Mouse (Mus musculus) stomach, embryonic 14.5 days (tissue): ENCODE results near the gene Psap. TPM values are rescaled to one million over a fixed set of nuclear protein-coding genes. Genes with fewer than 3 reads are reported as not detected.
A peak's percentile ranks its signal among the peaks of the same experiment; 100 is the strongest.
"Not testable (repeated sequence)": the region's sequence is repeated elsewhere in the genome, so short reads cannot be mapped to it uniquely, and the experiment has no call there.

Source experiments
- ATAC-seq: fragments of 200-750 bp; cut with Nextera tagmentation; 2 replicates; pipeline ENCODE4 v1.8.0; 2017; ENCODE audit warnings: low read depth, moderate TSS enrichment; ENCODE audit not compliant: insufficient number of reproducible peaks, insufficient read depth, low FRiP score
- H3K27ac ChIP-seq: fragments of 300-500 bp; sonication (generic); 2 replicates; pipeline ENCODE4 v1.5.1; 2014; ENCODE audit warnings: mild to moderate bottlenecking, low read length, moderate library complexity, mixed read lengths
- H3K27me3 ChIP-seq: fragments of 300-500 bp; sonication (generic); 2 replicates; pipeline ENCODE4 v1.6.1; 2014; ENCODE audit warnings: low read length, control low read depth, mixed read lengths; ENCODE audit not compliant: control insufficient read depth, insufficient read depth
- H3K36me3 ChIP-seq: fragments of 300-500 bp; sonication (generic); 2 replicates; pipeline ENCODE4 v1.6.1; 2014; ENCODE audit warnings: mild to moderate bottlenecking, control low read depth, low read length, moderate library complexity, mixed read lengths; ENCODE audit not compliant: control insufficient read depth, insufficient read depth
- H3K4me1 ChIP-seq: fragments of 300-500 bp; sonication (generic); 2 replicates; pipeline ENCODE4 v1.6.1; 2014; ENCODE audit warnings: low read length, control low read depth, mixed read lengths; ENCODE audit not compliant: control insufficient read depth, insufficient read depth
- H3K4me2 ChIP-seq: fragments of 300-500 bp; sonication (generic); replicated peaks from 2 replicates; pipeline ENCODE4 v1.6.1; 2014; ENCODE audit warnings: low read depth, low read length, control low read depth
- H3K4me3 ChIP-seq: fragments of 300-500 bp; sonication (generic); 2 replicates; pipeline ENCODE4 v1.5.1; 2014; ENCODE audit warnings: low read depth, low read length, control low read depth
- H3K9ac ChIP-seq: fragments of 300-500 bp; sonication (generic); replicated peaks from 2 replicates; pipeline ENCODE4 v1.6.1; 2014; ENCODE audit warnings: low read depth, mild to moderate bottlenecking, control low read depth, low read length, moderate library complexity, mixed read lengths
- H3K9me3 ChIP-seq: fragments of 300-500 bp; sonication (generic); 2 replicates; pipeline ENCODE4 v1.6.1; 2016; ENCODE audit warnings: low read depth, low read length, control low read depth; ENCODE audit not compliant: control insufficient read depth
- WGBS: fragments of 180-500 bp; shearing (Covaris S2); extraction: QIAGEN DNeasy Blood & Tissue Kit; methylation state at CpG from one replicate; pipeline ENCODE4 v1.1.7; 2014; 5-methylcytosine and 5-hydroxymethylcytosine counted together
- polyA plus RNA-seq: library from polyadenylated mRNA; unstranded; fragments of >200 nt; fragmentation: Nextera tagmentation; extraction: Ambion mirVana; gene quantifications from 2 replicates; pipeline ENCODE4 v1.2.1, GENCODE M21; 2014

Psap gene
- 106 and 108 TPM in 2 replicates for polyA plus RNA-seq

DNA sequence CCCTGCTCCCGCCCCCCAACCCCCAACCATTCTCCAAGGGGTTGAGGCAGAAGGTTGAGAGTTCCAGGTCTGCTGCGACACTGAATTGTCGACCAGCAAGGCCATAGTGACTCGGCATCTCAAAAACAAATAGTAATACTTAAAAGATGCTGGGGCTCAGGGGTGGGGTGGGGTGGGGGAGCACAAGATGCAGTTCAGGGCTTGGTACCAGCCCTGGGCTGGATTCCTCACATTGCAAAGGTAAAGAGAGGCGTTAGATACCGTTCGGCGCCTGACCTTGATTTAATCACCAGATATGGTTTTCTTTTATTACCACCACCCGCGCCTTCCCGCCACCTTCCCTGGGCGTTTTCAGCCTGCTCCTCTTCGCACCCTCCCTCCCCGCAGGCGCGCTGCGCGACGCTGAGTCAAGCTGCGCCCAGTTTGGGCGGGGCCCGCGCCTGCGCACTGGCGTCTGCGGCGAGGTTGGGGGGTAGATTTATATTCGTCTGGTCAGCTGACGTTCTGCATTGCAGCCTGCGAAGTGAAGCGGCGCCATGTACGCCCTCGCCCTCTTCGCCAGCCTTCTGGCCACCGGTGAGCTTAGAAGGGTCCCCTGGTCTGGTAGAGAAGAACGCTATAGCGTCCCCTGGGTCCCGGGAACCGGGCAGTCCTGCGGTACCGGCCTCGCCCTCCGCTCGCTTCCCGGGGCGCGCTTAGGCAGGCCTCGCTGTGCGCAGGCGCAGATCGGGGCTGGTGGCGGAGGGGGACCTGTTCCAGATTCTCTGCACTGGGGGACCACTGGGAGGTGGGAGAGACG, at the start of gene Psap:
Psap (plus strand) TSS at position 421 of the 799 bp plus-strand sequence.
- Histone ChIP-seq H3K36me3 (no peaks in the 10 kb centered on the region), H3K9ac (peak within 1 kb of the TSS; percentile 64), H3K4me1 (peaks cover 32% of the 10 kb centered on the region), H3K4me2 (peak within 1 kb of the TSS; percentile 97), H3K27me3 (no peaks in the 10 kb centered on the region), H3K9me3 (no peaks in the 10 kb centered on the region), H3K4me3 (peak within 1 kb of the TSS; percentile 59), H3K27ac (peak within 1 kb of the TSS; percentile 78)
- 2% methylated on average over 54 of the region's 54 CpGs for WGBS
- ATAC-seq: peak; percentile 92

DNA sequence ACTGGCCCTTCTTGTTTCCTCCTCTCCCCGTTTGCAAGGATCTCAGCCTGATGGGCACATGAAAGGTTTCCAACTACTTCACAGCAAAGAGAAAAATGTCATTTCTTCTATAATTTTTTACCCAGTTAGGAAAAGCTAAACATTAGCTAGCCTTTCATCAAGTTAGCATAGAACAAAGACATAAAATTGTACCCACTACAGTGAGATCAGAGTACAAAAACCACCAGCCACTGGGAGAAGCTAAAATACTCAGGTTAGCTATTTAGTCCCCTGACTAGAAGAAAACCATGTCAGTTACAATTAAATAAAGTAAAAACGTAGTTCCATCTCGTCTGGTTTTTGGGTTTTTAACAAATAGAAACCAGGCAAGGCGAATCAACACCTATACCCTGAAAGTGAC, 49.8 kb upstream of the Psap start:
- ATAC-seq: no peak
- Histone ChIP-seq H3K4me3 (no peak overlapping the region), H3K4me1 (no peaks in the 10 kb centered on the region), H3K9ac (no peak overlapping the region), H3K9me3 (no peaks in the 10 kb centered on the region), H3K4me2 (no peak overlapping the region), H3K36me3 (no peaks in the 10 kb centered on the region), H3K27ac (no peak overlapping the region), H3K27me3 (no peaks in the 10 kb centered on the region)
- WGBS: 66% methylated on average over 4 of the region's 4 CpGs

DNA sequence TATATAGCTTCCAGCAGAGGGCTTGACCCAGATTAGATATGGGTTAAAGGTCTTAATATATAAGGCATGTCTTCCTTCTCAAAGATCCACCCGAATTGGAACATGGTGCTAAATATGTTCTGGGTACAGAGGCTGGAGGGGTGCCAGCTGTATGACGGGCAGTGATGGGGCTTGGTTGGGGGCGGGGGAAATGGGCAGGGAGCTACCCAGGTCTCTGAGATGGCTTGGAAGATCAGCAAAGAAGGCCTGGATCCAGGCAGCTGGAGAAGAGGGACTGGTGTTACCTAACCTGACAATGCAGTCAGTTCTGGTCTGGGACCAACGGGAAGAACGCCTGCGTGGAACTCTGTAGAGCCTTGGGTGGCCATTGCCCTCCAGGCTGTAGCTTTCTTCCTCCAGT, 48.3 kb upstream of the Psap start:
- Histone ChIP-seq H3K27ac (no peak overlapping the region), H3K36me3 (no peaks in the 10 kb centered on the region), H3K9ac (no peak overlapping the region), H3K4me3 (no peak overlapping the region), H3K9me3 (no peaks in the 10 kb centered on the region), H3K27me3 (no peaks in the 10 kb centered on the region), H3K4me2 (no peak overlapping the region), H3K4me1 (no peaks in the 10 kb centered on the region)
- ATAC-seq: no peak
- WGBS: 83% methylated on average over 6 of the region's 6 CpGs

DNA sequence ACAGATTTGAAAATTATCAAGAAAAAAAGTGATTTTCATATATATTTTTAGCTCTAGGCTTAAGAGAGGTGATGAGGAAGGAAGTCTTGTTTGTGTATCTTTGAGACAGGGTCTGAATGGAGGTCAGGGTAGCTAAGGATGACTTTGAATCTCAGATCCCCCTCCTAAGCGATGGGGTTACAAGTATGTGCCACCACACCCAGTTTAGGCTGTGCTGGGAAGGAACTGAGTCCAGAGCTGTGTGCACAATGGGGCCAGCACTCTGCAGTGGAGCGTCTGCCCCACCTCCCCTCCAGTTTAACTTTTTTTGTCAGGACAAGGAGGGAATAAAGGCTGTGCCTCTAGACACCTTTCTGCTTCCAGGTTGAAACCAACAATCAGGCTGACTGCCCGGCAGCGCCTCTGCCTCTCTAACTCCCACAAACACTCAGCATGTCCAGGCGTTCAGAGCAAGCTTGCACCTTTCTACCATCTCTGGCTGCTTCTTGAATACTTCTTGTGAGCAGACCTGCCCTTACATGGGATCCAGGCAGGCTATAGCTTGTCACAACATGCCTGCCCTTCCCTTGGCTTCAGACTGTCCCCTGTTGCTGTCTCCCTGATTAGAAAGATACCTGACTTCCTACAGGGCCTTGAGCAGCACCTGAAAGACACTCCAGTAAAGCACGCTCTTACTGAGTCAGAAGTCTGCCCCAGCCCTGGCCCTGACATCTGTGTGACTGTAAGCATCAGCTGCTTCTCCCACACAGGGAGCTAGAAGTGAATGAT, 46.9 kb upstream of the Psap start:
- H3K4me1 ChIP-seq: no peaks in the 10 kb centered on the region
- ATAC-seq: no peak
- no peak overlapping the region for H3K4me3 ChIP-seq
- 72% methylated on average over 6 of the region's 6 CpGs for WGBS
- no peaks in the 10 kb centered on the region for H3K27me3 ChIP-seq
- no peaks in the 10 kb centered on the region for H3K9me3 ChIP-seq
- H3K4me2 ChIP-seq: no peak overlapping the region
- H3K9ac ChIP-seq: no peak overlapping the region
- no peaks in the 10 kb centered on the region for H3K36me3 ChIP-seq
- H3K27ac ChIP-seq: peak overlapping the region; percentile 21; the same call in 1 of the 2 replicates

DNA sequence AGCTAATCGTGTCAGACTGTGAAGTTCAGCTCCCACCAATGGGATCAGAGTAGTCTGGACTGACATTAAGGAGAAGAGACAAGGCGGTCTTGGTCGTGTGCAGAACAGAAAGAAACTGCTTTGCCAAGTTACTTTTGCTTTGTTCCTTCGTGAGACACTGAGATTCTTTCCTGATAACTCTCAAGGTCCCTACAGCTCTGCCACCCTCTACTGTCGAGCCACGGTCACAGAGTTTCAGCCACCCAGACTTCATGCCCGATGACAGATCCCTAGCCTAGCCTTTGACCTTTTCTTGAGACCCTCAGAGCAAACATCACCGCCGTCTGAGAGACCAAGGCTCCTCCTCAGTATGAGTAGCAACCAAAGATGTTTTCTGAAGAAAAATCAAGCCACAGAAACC, 43.4 kb upstream of the Psap start:
- WGBS: 73% methylated on average over 9 of the region's 9 CpGs
- Histone ChIP-seq H3K4me1 (no peaks in the 10 kb centered on the region), H3K9me3 (no peaks in the 10 kb centered on the region), H3K36me3 (no peaks in the 10 kb centered on the region), H3K27me3 (no peaks in the 10 kb centered on the region), H3K27ac (no peak overlapping the region), H3K4me3 (no peak overlapping the region), H3K9ac (no peak overlapping the region), H3K4me2 (no peak overlapping the region)
- no peak for ATAC-seq

DNA sequence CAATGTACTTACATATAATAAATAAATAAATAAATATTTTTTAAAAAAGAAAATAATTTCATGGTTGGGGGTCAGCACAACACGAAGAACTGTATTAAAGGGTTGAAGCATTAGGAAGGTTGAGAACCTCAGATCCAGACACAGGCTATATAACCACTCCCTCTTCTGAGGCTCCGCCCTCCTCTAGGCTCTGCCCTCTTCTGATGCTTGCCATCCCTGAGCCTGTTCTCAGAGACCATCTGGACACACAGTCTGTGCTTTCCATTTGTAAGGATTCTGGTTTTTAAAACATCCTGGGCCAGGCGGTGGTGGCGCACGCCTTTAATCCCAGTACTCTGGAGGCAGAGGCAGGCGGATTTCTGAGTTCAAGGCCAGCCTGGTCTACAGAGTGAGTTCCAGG, 41.6 kb upstream of the Psap start:
- H3K4me2 ChIP-seq, H3K4me3 ChIP-seq, H3K4me1 ChIP-seq, H3K27me3 ChIP-seq, H3K36me3 ChIP-seq, H3K27ac ChIP-seq, H3K9ac ChIP-seq, ATAC-seq, H3K9me3 ChIP-seq: not testable (repeated sequence)
- 93% methylated on average over 6 of the region's 6 CpGs for WGBS

DNA sequence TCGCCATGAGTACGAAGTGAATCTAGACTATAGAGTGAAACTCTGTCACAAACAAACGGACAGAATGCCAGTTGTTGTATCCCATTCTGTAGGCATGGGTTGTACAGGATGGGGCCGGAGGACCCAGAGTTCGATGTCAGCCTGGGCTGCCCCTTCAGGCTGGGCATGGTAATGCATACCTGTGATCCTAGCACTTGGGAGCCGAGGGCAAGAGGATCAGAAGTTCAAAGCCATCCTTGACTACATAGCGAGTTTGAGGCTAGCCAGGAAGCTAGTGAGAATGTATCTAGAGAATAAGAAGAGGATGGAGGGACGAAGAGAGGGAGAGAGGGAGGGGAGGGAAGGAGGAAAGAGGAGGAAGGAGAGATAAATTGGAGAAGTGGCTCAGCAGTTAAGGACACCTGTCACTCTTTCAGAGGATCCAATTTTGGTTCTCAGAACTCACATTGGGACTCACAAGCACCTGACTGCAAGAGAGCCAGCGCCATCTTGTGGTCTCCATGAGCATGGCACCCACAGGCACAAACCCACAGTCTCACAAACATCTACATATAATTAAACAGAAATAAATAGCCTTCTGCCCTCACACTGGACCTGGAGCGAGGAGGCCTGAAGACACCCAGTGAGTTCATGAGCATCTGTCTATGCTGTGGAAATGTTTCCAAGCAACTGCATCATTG, 39.8 kb upstream of the Psap start:
- H3K4me1 ChIP-seq: no peaks in the 10 kb centered on the region
- H3K27me3 ChIP-seq: no peaks in the 10 kb centered on the region
- WGBS: 57% methylated on average over 10 of the region's 10 CpGs
- H3K27ac ChIP-seq: no peak overlapping the region
- H3K4me2 ChIP-seq: no peak overlapping the region
- no peaks in the 10 kb centered on the region for H3K9me3 ChIP-seq
- H3K9ac ChIP-seq: no peak overlapping the region
- no peak overlapping the region for H3K4me3 ChIP-seq
- ATAC-seq: no peak
- H3K36me3 ChIP-seq: no peaks in the 10 kb centered on the region

DNA sequence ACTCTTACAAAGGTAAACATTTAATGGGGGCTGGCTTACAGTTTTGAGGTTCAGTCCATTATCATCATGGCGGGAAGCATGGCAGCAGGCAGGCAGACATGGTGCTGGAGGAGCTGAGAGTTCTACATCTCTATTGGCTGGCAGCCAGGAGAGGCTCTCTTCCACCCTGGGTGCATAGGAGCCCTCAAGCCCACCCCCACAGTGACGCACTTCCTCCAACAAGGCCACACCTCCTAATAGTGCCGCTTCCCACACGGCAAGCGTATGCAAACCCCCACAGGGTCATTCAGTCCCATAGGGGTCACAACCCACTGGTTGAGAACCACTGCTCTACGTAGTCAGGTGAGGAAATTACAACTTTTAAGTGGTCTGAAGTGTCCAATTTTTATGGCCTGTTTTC, 37.0 kb upstream of the Psap start:
- Histone ChIP-seq H3K4me3 (no peak overlapping the region), H3K27ac (no peak overlapping the region), H3K9ac (no peak overlapping the region), H3K9me3 (no peaks in the 10 kb centered on the region), H3K4me1 (no peaks in the 10 kb centered on the region), H3K4me2 (no peak overlapping the region), H3K36me3 (no peaks in the 10 kb centered on the region), H3K27me3 (no peaks in the 10 kb centered on the region)
- WGBS: 82% methylated on average over 6 of the region's 6 CpGs
- ATAC-seq: no peak
